Mouse (Mus musculus) c-Kit-positive CD71-positive TER-119-positive erythroid progenitor cells, embryonic 14.5 days (primary cell): ENCODE measurements around the gene Gpm6b.

Source experiments
- DNase-seq: peaks from one replicate; pipeline ENCODE4 v3.0.0-alpha.2; 2013; ENCODE audit warnings: low spot score

Gpm6b gene

GRCm38 (mm10) chrX:166358955-166359354 is 120.2 kb downstream of the Gpm6b start:
- DNase-seq, result no peak

GRCm38 (mm10) chrX:166359927-166360440 is 121.3 kb downstream of the Gpm6b start:
- no peak for DNase-seq

GRCm38 (mm10) chrX:166360455-166360854 is 121.7 kb downstream of the Gpm6b start:
- no peak for DNase-seq

- no peak for DNase-seq
These were observed 126.9 kb downstream of the Gpm6b start for GRCm38 (mm10) chrX:166365458-166366213.

GRCm38 (mm10) chrX:166376681-166377328 is 138.1 kb downstream of the Gpm6b start:
- no peak for DNase-seq

- DNase-seq, result no peak
These were observed 139.9 kb downstream of the Gpm6b start for GRCm38 (mm10) chrX:166378652-166379051.

GRCm38 (mm10) chrX:166383606-166384005 is 144.9 kb downstream of the Gpm6b start:
- DNase-seq, result no peak

- DNase-seq, result no peak
These were observed 146.2 kb downstream of the Gpm6b start for GRCm38 (mm10) chrX:166384935-166385334.

GRCm38 (mm10) chrX:166386656-166387055 is 147.9 kb downstream of the Gpm6b start:
- DNase-seq, result no peak

- no peak for DNase-seq
These were observed 155.0 kb downstream of the Gpm6b start for GRCm38 (mm10) chrX:166393753-166394152.

- DNase-seq, result peak; percentile 7
These were observed 169.2 kb downstream of the Gpm6b start for GRCm38 (mm10) chrX:166407865-166408264.

GRCm38 (mm10) chrX:166416196-166416595 is 177.5 kb downstream of the Gpm6b start:
- peak; percentile 14 for DNase-seq

- DNase-seq, result no peak
These were observed 196.1 kb downstream of the Gpm6b start for GRCm38 (mm10) chrX:166434812-166435211.
